Mouse (Mus musculus): ENCODE data around the gene Itgam. TPM values are rescaled to one million over a fixed set of nuclear protein-coding genes. Genes with fewer than 3 reads are reported as not detected.
"Not testable (repeated sequence)": the region's sequence is repeated elsewhere in the genome, so short reads cannot be mapped to it uniquely, and the experiment has no call there.

The Itgam gene
- polyA plus RNA-seq, 1 experiment from 2014 or later: 0.98 TPM

GRCm38 (mm10) chr7:128024932-128025331 lies 37.5 kb upstream of the Itgam start:
- H3K9ac ChIP-seq (ENCODE audit: low read length): no peak overlapping the region
- H3K4me2 ChIP-seq (ENCODE audit: low read depth, low read length): no peak overlapping the region
- no peak overlapping the region for H3K4me3 ChIP-seq (ENCODE audit: low read length)
- H3K27ac ChIP-seq (ENCODE audit: low read length): no peak overlapping the region
- H3K27me3 ChIP-seq (ENCODE audit: control insufficient read depth, insufficient read depth, low read length): no peaks in the 10 kb centered on the region
- 70% methylated on average over 4 of the region's 4 CpGs for WGBS
- H3K36me3 ChIP-seq (ENCODE audit: control insufficient read depth, insufficient read depth): no peaks in the 10 kb centered on the region
- no peak for ATAC-seq (replicated peaks; ENCODE audit: extremely low read depth, insufficient read depth, low FRiP score)
- H3K9me3 ChIP-seq (replicated peaks; ENCODE audit: control insufficient read depth, low read length): peaks cover 3% of the 10 kb centered on the region; the same call in 1 of the 2 replicates
- no peaks in the 10 kb centered on the region for H3K4me1 ChIP-seq (ENCODE audit: control insufficient read depth, insufficient read depth, low read length)

DNA sequence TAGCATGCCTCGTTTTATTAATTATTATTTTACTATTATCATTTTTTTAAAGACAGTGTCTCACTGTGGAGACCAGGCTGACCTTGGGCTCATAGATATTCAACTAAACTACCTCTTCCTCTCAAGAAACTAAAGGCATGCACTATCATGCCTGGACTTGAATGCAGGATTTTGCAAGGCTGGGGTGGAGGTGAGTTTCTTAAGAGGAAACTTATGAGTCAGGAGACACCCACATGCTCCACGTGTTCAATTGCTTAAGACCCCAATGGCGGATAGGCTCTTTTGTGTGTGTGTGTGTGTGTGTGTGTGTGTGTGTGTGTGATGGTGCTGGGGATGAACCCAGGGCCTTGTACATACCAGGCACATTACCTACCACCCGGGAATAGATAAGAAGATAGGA lies 37.1 kb upstream of the Itgam start:
- no peaks in the 10 kb centered on the region for H3K4me1 ChIP-seq (ENCODE audit: control insufficient read depth, insufficient read depth, low read length)
- no peak overlapping the region for H3K27ac ChIP-seq (ENCODE audit: low read length)
- no peak overlapping the region for H3K4me2 ChIP-seq (ENCODE audit: low read depth, low read length)
- no peak overlapping the region for H3K4me3 ChIP-seq (ENCODE audit: low read length)
- ATAC-seq (replicated peaks; ENCODE audit: extremely low read depth, insufficient read depth, low FRiP score): no peak
- H3K9ac ChIP-seq (ENCODE audit: low read length): no peak overlapping the region
- H3K36me3 ChIP-seq (ENCODE audit: control insufficient read depth, insufficient read depth): no peaks in the 10 kb centered on the region
- peaks cover 3% of the 10 kb centered on the region; the same call in 1 of the 2 replicates for H3K9me3 ChIP-seq (replicated peaks; ENCODE audit: control insufficient read depth, low read length)
- H3K27me3 ChIP-seq (ENCODE audit: control insufficient read depth, insufficient read depth, low read length): no peaks in the 10 kb centered on the region
- WGBS: 69% methylated on average over 4 of the region's 4 CpGs

DNA sequence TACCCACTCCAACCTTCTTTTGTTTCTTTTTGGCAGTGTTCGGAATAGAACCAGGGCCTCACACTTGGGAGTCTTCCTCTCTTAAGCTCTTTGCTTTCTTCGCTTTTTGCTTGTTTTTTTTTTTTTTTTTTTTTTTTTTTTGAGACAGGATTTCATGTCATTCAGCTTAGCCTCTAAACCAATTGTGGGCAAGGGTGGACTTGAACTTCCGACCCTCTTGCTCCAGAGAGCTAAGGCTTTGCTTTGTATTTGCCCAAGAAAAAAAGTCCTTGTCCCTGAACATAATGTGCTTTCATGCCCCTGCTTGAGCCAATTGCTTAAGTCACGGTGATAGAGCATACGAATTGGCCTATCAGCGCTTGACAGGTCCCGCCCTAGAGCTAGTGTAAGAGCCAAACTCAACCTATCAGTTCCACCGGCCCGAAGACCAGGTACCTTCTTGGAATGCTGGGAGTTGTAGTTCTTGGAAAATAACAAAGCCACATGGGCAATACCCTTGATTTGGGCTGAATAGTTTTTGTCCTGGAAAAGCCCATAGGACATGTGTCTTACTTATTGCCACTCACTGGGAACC lies 30.9 kb upstream of the Itgam start:
- Histone ChIP-seq H3K9me3 (replicated peaks; ENCODE audit: control insufficient read depth, low read length) (no peaks in the 10 kb centered on the region), H3K4me2 (ENCODE audit: low read depth, low read length) (no peak overlapping the region), H3K36me3 (ENCODE audit: control insufficient read depth, insufficient read depth) (no peaks in the 10 kb centered on the region), H3K9ac (ENCODE audit: low read length) (no peak overlapping the region), H3K4me1 (ENCODE audit: control insufficient read depth, insufficient read depth, low read length) (no peaks in the 10 kb centered on the region), H3K4me3 (ENCODE audit: low read length) (no peak overlapping the region), H3K27me3 (ENCODE audit: control insufficient read depth, insufficient read depth, low read length) (no peaks in the 10 kb centered on the region), H3K27ac (ENCODE audit: low read length) (no peak overlapping the region)
- WGBS: 48% methylated on average over 9 of the region's 9 CpGs
- ATAC-seq (replicated peaks; ENCODE audit: extremely low read depth, insufficient read depth, low FRiP score): no peak

DNA sequence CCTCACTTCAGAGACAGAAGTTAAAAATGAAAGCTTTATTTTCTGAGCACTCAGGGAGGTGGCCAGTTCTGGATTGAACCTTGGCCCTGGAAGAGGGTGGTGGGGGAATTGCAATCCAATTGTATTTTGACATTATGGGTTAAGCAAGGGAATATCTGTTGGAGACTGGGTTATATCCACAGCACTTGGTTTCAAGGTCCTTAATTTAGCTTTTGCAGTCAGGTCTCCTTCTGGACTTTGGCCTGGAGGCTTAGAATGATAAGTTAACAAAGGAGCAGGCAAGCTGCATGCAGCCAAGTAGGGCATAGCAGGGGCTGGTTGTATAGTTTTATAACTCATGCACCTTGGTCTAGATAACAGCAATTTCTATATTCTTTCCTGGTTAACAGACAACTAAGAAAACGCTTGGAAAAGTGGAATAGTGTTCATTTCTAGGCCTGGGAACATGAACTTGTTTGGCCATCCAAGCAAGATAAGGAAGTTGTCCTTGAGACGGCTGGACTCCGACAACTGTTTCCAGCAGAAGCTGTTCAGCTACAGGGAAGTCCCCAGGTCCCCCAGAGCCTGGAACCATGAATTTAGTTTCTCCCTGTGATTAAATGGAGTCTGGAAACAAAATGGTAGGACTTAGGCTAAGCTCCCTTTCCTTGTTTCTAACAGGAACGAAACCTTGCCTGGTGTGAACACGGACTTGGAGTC lies 30.0 kb upstream of the Itgam start:
- no peak overlapping the region for H3K4me3 ChIP-seq (ENCODE audit: low read length)
- no peaks in the 10 kb centered on the region for H3K36me3 ChIP-seq (ENCODE audit: control insufficient read depth, insufficient read depth)
- no peaks in the 10 kb centered on the region for H3K27me3 ChIP-seq (ENCODE audit: control insufficient read depth, insufficient read depth, low read length)
- no peaks in the 10 kb centered on the region for H3K9me3 ChIP-seq (replicated peaks; ENCODE audit: control insufficient read depth, low read length)
- H3K4me1 ChIP-seq (ENCODE audit: control insufficient read depth, insufficient read depth, low read length): no peaks in the 10 kb centered on the region
- H3K4me2 ChIP-seq (ENCODE audit: low read depth, low read length): no peak overlapping the region
- H3K9ac ChIP-seq (ENCODE audit: low read length): no peak overlapping the region
- 68% methylated on average over 5 of the region's 5 CpGs for WGBS
- H3K27ac ChIP-seq (ENCODE audit: low read length): no peak overlapping the region
- ATAC-seq (replicated peaks; ENCODE audit: extremely low read depth, insufficient read depth, low FRiP score): no peak

DNA sequence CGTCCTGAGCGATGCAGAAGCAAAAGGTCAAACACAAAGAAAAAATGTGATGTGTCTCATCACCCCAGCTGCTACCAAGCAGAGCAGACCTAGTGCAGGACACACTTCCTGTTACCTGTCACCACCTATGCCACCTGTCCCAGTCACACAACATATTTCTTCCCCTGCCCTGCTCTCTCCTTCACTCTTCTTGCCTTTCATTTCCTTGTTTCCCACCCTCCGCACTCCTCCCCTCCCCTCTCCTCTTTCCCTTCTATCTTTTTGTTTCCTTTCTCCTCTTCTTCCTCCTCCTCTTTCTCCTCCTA lies 29.5 kb upstream of the Itgam start:
- Histone ChIP-seq H3K27me3 (ENCODE audit: control insufficient read depth, insufficient read depth, low read length) (no peaks in the 10 kb centered on the region), H3K4me2 (ENCODE audit: low read depth, low read length) (no peak overlapping the region), H3K9me3 (replicated peaks; ENCODE audit: control insufficient read depth, low read length) (no peaks in the 10 kb centered on the region), H3K9ac (ENCODE audit: low read length) (no peak overlapping the region), H3K27ac (ENCODE audit: low read length) (no peak overlapping the region), H3K36me3 (ENCODE audit: control insufficient read depth, insufficient read depth) (no peaks in the 10 kb centered on the region), H3K4me1 (ENCODE audit: control insufficient read depth, insufficient read depth, low read length) (no peaks in the 10 kb centered on the region), H3K4me3 (ENCODE audit: low read length) (no peak overlapping the region)
- ATAC-seq (replicated peaks; ENCODE audit: extremely low read depth, insufficient read depth, low FRiP score): no peak
- WGBS: 89% methylated on average over 3 of the region's 3 CpGs

DNA sequence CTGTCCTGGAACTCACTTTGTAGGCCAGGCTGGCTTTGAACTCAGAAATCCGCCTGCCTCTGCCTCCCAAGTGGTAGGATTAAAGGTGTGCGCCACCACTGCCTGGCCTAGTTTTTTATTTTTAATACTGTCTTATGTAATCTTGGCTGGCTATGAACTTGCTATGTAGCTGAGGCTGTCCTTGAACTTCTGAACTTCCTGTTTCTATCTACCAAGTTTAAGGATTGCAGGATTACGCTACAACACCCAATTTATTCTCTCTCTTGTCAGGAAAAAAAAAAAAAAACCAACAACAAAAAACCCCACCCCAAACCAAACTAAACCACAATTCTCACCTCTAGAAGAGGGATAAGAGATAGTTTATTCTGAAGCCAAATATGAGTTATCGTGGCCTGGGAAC lies 28.8 kb upstream of the Itgam start:
- no peak overlapping the region for H3K9ac ChIP-seq (ENCODE audit: low read length)
- no peaks in the 10 kb centered on the region for H3K27me3 ChIP-seq (ENCODE audit: control insufficient read depth, insufficient read depth, low read length)
- WGBS: 91% methylated on average over 4 of the region's 4 CpGs
- H3K36me3 ChIP-seq (ENCODE audit: control insufficient read depth, insufficient read depth): no peaks in the 10 kb centered on the region
- no peak overlapping the region for H3K4me2 ChIP-seq (ENCODE audit: low read depth, low read length)
- H3K27ac ChIP-seq (ENCODE audit: low read length): no peak overlapping the region
- no peaks in the 10 kb centered on the region for H3K9me3 ChIP-seq (replicated peaks; ENCODE audit: control insufficient read depth, low read length)
- H3K4me3 ChIP-seq (ENCODE audit: low read length): no peak overlapping the region
- ATAC-seq (replicated peaks; ENCODE audit: extremely low read depth, insufficient read depth, low FRiP score): no peak
- H3K4me1 ChIP-seq (ENCODE audit: control insufficient read depth, insufficient read depth, low read length): no peaks in the 10 kb centered on the region

- not testable (repeated sequence) for H3K4me3 ChIP-seq (ENCODE audit: low read length); H3K9ac ChIP-seq (ENCODE audit: low read length); H3K4me2 ChIP-seq (ENCODE audit: low read depth, low read length); ATAC-seq (replicated peaks; ENCODE audit: extremely low read depth, insufficient read depth, low FRiP score); H3K9me3 ChIP-seq (replicated peaks; ENCODE audit: control insufficient read depth, low read length); H3K36me3 ChIP-seq (ENCODE audit: control insufficient read depth, insufficient read depth); H3K27me3 ChIP-seq (ENCODE audit: control insufficient read depth, insufficient read depth, low read length); H3K27ac ChIP-seq (ENCODE audit: low read length); H3K4me1 ChIP-seq (ENCODE audit: control insufficient read depth, insufficient read depth, low read length)
- 62% methylated on average over 15 of the region's 15 CpGs for WGBS
These were observed 20.1 kb upstream of the Itgam start for GRCm38 (mm10) chr7:128042161-128042820.

DNA sequence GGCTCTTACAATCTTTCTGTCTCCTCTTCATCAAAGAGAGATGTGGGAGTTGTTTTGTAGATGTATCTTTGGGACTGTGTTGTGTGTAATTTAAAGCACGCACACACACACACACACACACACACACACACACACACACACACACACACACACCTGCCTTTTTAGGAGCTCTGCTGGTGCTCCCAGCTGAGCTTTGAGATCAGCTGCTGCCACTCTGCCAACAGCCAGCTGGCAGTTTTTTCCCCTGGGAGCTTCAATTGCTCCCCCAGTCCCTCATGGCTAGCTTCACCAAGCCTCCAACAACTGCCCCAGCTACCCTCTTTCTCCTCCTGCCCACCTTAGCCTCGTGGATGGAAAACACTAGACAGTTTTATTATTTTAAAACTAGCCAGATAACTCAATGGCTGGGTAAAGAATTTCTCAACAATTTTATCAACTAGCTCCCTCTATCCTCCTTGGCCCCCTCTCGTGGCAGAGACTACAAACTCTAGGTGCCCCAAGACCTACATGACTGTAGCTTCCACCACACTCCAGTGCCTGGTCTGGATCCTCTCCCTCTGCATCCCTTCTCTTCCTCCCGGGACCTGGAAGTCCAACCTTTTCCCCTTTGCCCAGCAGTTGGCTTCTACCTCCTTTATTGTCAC lies 18.2 kb upstream of the Itgam start:
- WGBS: 62% methylated on average over 4 of the region's 4 CpGs
- H3K27me3 ChIP-seq (ENCODE audit: control insufficient read depth, insufficient read depth, low read length): no peaks in the 10 kb centered on the region

DNA sequence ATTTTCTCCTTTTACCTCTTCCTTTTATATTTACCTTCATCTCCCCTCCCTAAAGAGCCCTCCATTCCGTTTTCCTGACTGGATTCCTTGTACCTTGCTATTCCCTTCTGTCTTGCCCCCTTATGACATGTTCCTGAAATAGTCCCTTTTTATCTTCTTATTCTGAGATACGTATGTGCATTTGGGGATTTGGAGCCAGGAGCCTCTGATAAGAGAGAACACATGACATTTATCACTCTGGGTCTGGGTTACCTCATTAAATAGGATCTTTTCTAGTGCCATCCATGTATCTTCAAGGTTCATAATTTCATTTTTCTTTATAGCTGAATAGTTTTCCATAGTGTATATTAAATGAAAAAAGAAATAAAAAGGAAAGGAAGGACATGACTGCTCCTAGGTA lies 16.8 kb upstream of the Itgam start:
- no peak overlapping the region for H3K4me3 ChIP-seq (ENCODE audit: low read length)
- no peak for ATAC-seq (replicated peaks; ENCODE audit: extremely low read depth, insufficient read depth, low FRiP score)
- H3K36me3 ChIP-seq (ENCODE audit: control insufficient read depth, insufficient read depth): no peaks in the 10 kb centered on the region
- no peak overlapping the region for H3K27ac ChIP-seq (ENCODE audit: low read length)
- no peak overlapping the region for H3K9ac ChIP-seq (ENCODE audit: low read length)
- H3K9me3 ChIP-seq (replicated peaks; ENCODE audit: control insufficient read depth, low read length): no peaks in the 10 kb centered on the region
- H3K27me3 ChIP-seq (ENCODE audit: control insufficient read depth, insufficient read depth, low read length): no peaks in the 10 kb centered on the region
- H3K4me2 ChIP-seq (ENCODE audit: low read depth, low read length): no peak overlapping the region
- 25% methylated on average over 2 of the region's 2 CpGs for WGBS
- H3K4me1 ChIP-seq (ENCODE audit: control insufficient read depth, insufficient read depth, low read length): peaks cover 2% of the 10 kb centered on the region; the same call in 1 of the 2 replicates

More for the DNA sequence above, 18.2 kb upstream of the Itgam start:
- Histone ChIP-seq H3K9me3 (replicated peaks; ENCODE audit: control insufficient read depth, low read length) (no peaks in the 10 kb centered on the region), H3K4me3 (ENCODE audit: low read length) (no peak overlapping the region), H3K4me2 (ENCODE audit: low read depth, low read length) (no peak overlapping the region), H3K4me1 (ENCODE audit: control insufficient read depth, insufficient read depth, low read length) (peaks cover 2% of the 10 kb centered on the region; the same call in 1 of the 2 replicates), H3K36me3 (ENCODE audit: control insufficient read depth, insufficient read depth) (no peaks in the 10 kb centered on the region), H3K27ac (ENCODE audit: low read length) (no peak overlapping the region), H3K9ac (ENCODE audit: low read length) (no peak overlapping the region)
- ATAC-seq (replicated peaks; ENCODE audit: extremely low read depth, insufficient read depth, low FRiP score): no peak
